Mouse (Mus musculus) MEL (cell line): ENCODE measurements around the gene Phf20. TPM values are rescaled to one million over a fixed set of nuclear protein-coding genes. Genes with fewer than 3 reads are reported as not detected.
A peak's percentile ranks its signal among the peaks of the same experiment; 100 is the strongest.

ENCODE experiments used
- DNase-seq: peaks from one replicate; pipeline ENCODE4 v3.0.0; 2011; ENCODE audit warnings: low read depth, low spot score
- H3K27ac ChIP-seq: 2 replicates; pipeline ENCODE4 v1.5.1; 2012; ENCODE audit warnings: low read depth, mild to moderate bottlenecking, control low read depth, low read length, moderate library complexity; ENCODE audit not compliant: control insufficient read depth
- H3K27me3 ChIP-seq, 2 experiments: fragments of 150-350 bp in 1 of 2; sonication (generic) in 1 of 2; 2 replicates each; pipeline ENCODE4 v1.6.1; 2012; ENCODE audit warnings: low read length in 2 of 2, mild to moderate bottlenecking in 2 of 2, improper control_type of control experiment in 1 of 2, moderate library complexity in 1 of 2; ENCODE audit not compliant: insufficient read depth in 2 of 2, control insufficient read depth in 1 of 2
- H3K36me3 ChIP-seq, 2 experiments: 2 replicates each; pipeline ENCODE4 v1.6.1; 2012 to 2014; ENCODE audit warnings: low read length in 2 of 2, improper control_type of control experiment in 1 of 2, inconsistent platforms in 1 of 2, mild to moderate bottlenecking in 1 of 2; ENCODE audit not compliant: insufficient read depth in 2 of 2, control insufficient read depth in 1 of 2
- H3K4me1 ChIP-seq, 2 experiments: fragments of 150-350 bp in 1 of 2; sonication (generic) in 1 of 2; 2 replicates each; pipeline ENCODE4 v1.6.1; 2012; ENCODE audit warnings: low read length in 2 of 2, improper control_type of control experiment in 1 of 2, mild to moderate bottlenecking in 1 of 2; ENCODE audit not compliant: insufficient read depth in 2 of 2, control insufficient read depth in 1 of 2
- H3K4me3 ChIP-seq, 2 experiments: fragments of 150-350 bp in 1 of 2; sonication (generic) in 1 of 2; 2 replicates each; pipeline ENCODE4 v1.5.1; 2012; ENCODE audit warnings: low read depth in 2 of 2, low read length in 2 of 2, mild to moderate bottlenecking in 2 of 2, moderate library complexity in 2 of 2, control low read depth in 1 of 2, improper control_type of control experiment in 1 of 2; ENCODE audit not compliant: control insufficient read depth in 1 of 2, insufficient read depth in 1 of 2
- H3K79me2 ChIP-seq: 2 replicates; pipeline ENCODE4 v1.6.1; 2012; ENCODE audit warnings: mild to moderate bottlenecking, low read length, moderate library complexity; ENCODE audit not compliant: control insufficient read depth, poor library complexity, insufficient read depth
- H3K9ac ChIP-seq: 2 replicates; pipeline ENCODE4 v1.6.1; 2012; ENCODE audit warnings: low read depth, mild to moderate bottlenecking, control low read depth, low read length, moderate library complexity; ENCODE audit not compliant: control insufficient read depth, poor library complexity, severe bottlenecking
- H3K9me3 ChIP-seq: fragments of 150-350 bp; sonication (generic); replicated peaks from 2 replicates; pipeline ENCODE4 v1.6.1; 2012; ENCODE audit warnings: mild to moderate bottlenecking, low read length, improper control_type of control experiment, moderate library complexity; ENCODE audit not compliant: insufficient read depth
- BHLHE40 ChIP-seq: IDR thresholded peaks from 2 replicates; pipeline ENCODE4 v1.6.1; 2012; ENCODE audit warnings: low read depth, mild to moderate bottlenecking, inconsistent platforms, low read length, improper control_type of control experiment, borderline replicate concordance
- CHD1 ChIP-seq: IDR thresholded peaks from 2 replicates; pipeline ENCODE4 v1.6.1; 2012; ENCODE audit warnings: low read depth, mild to moderate bottlenecking, inconsistent platforms, low read length, improper control_type of control experiment
- CTCF ChIP-seq, 3 experiments: IDR thresholded peaks in 2 of 3; conservative IDR thresholded peaks in 1 of 3; 2 replicates each; pipeline ENCODE4 v1.5.1; 2011 to 2012; ENCODE audit warnings: low read length in 3 of 3, low read depth in 2 of 3, mild to moderate bottlenecking in 2 of 3, improper control_type of control experiment in 1 of 3, inconsistent platforms in 1 of 3, mixed read lengths in 1 of 3, moderate library complexity in 1 of 3; ENCODE audit not compliant: control insufficient read depth in 1 of 3, insufficient read depth in 1 of 3, poor library complexity in 1 of 3, severe bottlenecking in 1 of 3
- E2F4 ChIP-seq: IDR thresholded peaks from 2 replicates; pipeline ENCODE4 v1.6.1; 2011; ENCODE audit warnings: low read depth, low read length, improper control_type of control experiment, borderline replicate concordance
- GABPA ChIP-seq: IDR thresholded peaks from 2 replicates; pipeline ENCODE4 v1.6.1; 2012; ENCODE audit warnings: low read depth, mild to moderate bottlenecking, inconsistent platforms, low read length, improper control_type of control experiment, moderate library complexity
- HCFC1 ChIP-seq: IDR thresholded peaks from 2 replicates; pipeline ENCODE4 v1.6.1; 2012; ENCODE audit warnings: low read depth, mild to moderate bottlenecking, inconsistent platforms, low read length, improper control_type of control experiment, moderate library complexity
- KAT2A ChIP-seq: conservative IDR thresholded peaks from 2 replicates; pipeline ENCODE4 v1.6.1; 2012; ENCODE audit warnings: low read depth, low read length, improper control_type of control experiment, inconsistent platforms
- MAX ChIP-seq: IDR thresholded peaks from 2 replicates; pipeline ENCODE4 v1.6.1; 2011; ENCODE audit warnings: low read length, improper control_type of control experiment
- MAZ ChIP-seq: IDR thresholded peaks from 2 replicates; pipeline ENCODE4 v1.6.1; 2012; ENCODE audit warnings: low read depth, mild to moderate bottlenecking, inconsistent platforms, low read length, improper control_type of control experiment
- MYB ChIP-seq: IDR thresholded peaks from 2 replicates; pipeline ENCODE4 v1.6.1; 2011; ENCODE audit warnings: mild to moderate bottlenecking, low read depth, low read length, improper control_type of control experiment
- NELFE ChIP-seq: IDR thresholded peaks from 2 replicates; pipeline ENCODE4 v1.6.1; 2011; ENCODE audit warnings: low read depth, low read length, improper control_type of control experiment
- POLR2AphosphoS5 ChIP-seq: IDR thresholded peaks from 2 replicates; pipeline ENCODE4 v1.6.1; 2012; ENCODE audit warnings: low read depth, borderline replicate concordance, mild to moderate bottlenecking, inconsistent platforms, low read length, moderate library complexity, mixed read lengths
- RAD21 ChIP-seq: IDR thresholded peaks from 2 replicates; pipeline ENCODE4 v1.6.1; 2011; ENCODE audit warnings: mild to moderate bottlenecking, low read depth, low read length, improper control_type of control experiment
- RCOR1 ChIP-seq: IDR thresholded peaks from 2 replicates; pipeline ENCODE4 v1.6.1; 2012; ENCODE audit warnings: low read depth, mild to moderate bottlenecking, inconsistent platforms, low read length, improper control_type of control experiment
- TBP ChIP-seq: IDR thresholded peaks from 2 replicates; pipeline ENCODE4 v1.8.0; 2011; ENCODE audit warnings: low read depth, low read length, improper control_type of control experiment
- TCF12 ChIP-seq: IDR thresholded peaks from 2 replicates; pipeline ENCODE4 v1.6.1; 2014; ENCODE audit warnings: low read depth, mild to moderate bottlenecking, inconsistent platforms, low read length, improper control_type of control experiment, moderate library complexity
- UBTF ChIP-seq: IDR thresholded peaks from 2 replicates; pipeline ENCODE4 v1.6.1; 2012; ENCODE audit warnings: low read depth, mild to moderate bottlenecking, inconsistent platforms, low read length, improper control_type of control experiment, moderate library complexity, borderline replicate concordance; ENCODE audit not compliant: insufficient read depth
- USF1 ChIP-seq: IDR thresholded peaks from 2 replicates; pipeline ENCODE4 v1.6.1; 2014; ENCODE audit warnings: low read depth, mild to moderate bottlenecking, inconsistent platforms, low read length, improper control_type of control experiment, moderate library complexity
- ZC3H11A ChIP-seq: IDR thresholded peaks from 2 replicates; pipeline ENCODE4 v1.6.1; 2012; ENCODE audit warnings: low read depth, mild to moderate bottlenecking, inconsistent platforms, low read length, improper control_type of control experiment
- ZKSCAN1 ChIP-seq: IDR thresholded peaks from 2 replicates; pipeline ENCODE4 v1.6.1; 2012; ENCODE audit warnings: low read depth, mild to moderate bottlenecking, inconsistent platforms, low read length, improper control_type of control experiment, moderate library complexity
- ZMIZ1 ChIP-seq: IDR thresholded peaks from 2 replicates; pipeline ENCODE4 v1.6.1; 2012; ENCODE audit warnings: low read depth, mild to moderate bottlenecking, inconsistent platforms, low read length, improper control_type of control experiment, moderate library complexity
- polyA plus RNA-seq, 2 experiments: library from polyadenylated mRNA; stranded (reverse) in 1 of 2; unstranded in 1 of 2; fragments of >175 nt in 1 of 2; fragments of >200 nt in 1 of 2; gene quantifications; 2 replicates each; pipeline versions ENCODE4 v1.2.1 to v1.2.4; 2012; ENCODE audit warnings: low replicate concordance in 2 of 2, low read depth in 1 of 2; ENCODE audit not compliant: insufficient read length in 2 of 2, insufficient read depth in 1 of 2, missing spikeins in 1 of 2
- total RNA-seq: library from RNA; depleted of rRNA; stranded (reverse); fragments of 300-350 nt; gene quantifications from 2 replicates; pipeline ENCODE4 v1.2.3, GENCODE M21; 2012

Gene Phf20
- total and polyA plus RNA-seq, 3 experiments: 11.7 to 16.9 TPM; not detected in 1

DNA sequence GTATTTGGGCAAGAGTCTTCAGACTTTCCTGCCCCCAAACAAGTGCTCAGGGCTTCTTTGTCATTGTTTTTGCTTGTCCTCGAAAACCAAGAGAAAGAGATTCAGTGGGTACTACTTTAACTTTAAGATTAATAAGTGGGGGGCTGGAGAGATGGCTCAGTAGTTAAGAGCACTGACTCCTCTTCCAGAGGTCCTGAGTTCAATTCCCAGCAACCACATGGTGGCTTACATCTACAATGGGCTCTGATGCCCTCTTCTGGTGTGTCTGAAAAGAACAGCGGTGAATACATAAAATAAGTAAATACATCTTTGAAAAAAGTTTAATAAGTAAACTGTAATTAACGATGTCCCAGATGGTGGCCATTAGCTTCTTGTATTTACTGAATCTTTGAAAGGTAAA is 116.9 kb downstream of the Phf20 start (continued):
- TF ChIP-seq MAZ (no peak), GABPA (no peak), NELFE (no peak), ZKSCAN1 (no peak), ZC3H11A (no peak), POLR2AphosphoS5 (no peak), HCFC1 (no peak), RAD21 (no peak; the same call in 1 of the 2 replicates)

DNA sequence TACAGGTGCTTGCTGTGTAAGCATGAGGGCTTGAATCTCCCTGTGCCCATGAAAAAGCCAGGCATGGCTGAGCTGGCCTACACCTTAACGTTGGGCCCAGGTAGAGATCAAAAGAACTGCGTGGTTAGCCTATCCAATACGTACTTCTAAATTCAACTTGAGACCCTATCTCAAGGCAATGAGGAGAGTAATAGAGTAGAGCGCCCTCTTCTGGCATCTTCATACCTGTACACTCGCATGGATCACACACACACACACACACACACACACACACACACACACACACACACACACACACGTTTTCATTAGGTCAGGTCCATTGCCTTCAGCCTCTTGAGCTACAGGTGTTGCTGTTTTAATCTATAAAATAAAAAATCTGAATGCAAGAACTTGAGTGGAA is 118.5 kb downstream of the Phf20 start:
- H3K9me3 ChIP-seq: no peaks in the 10 kb centered on the region
- no peak for DNase-seq
- no peak overlapping the region for H3K27ac ChIP-seq
- TF ChIP-seq CTCF (IDR thresholded peaks at IDR 0.05 in 2 of 3, conservative IDR thresholded peaks at IDR 0.05 in 1 of 3; ENCODE audit: control insufficient read depth in 1 of 3, insufficient read depth in 1 of 3, low read depth in 2 of 3, low read length in 3 of 3, poor library complexity in 1 of 3, severe bottlenecking in 1 of 3) (peak in 1 of 3 experiments; percentile 15; a peak in 1 of 6 replicates), BHLHE40 (no peak)
- H3K79me2 ChIP-seq: peaks cover 13% of the 10 kb centered on the region
- peaks cover 0 to 3% of the 10 kb centered on the region in 2 experiments; a peak in 3 of 4 replicates for H3K4me1 ChIP-seq
- H3K27me3 ChIP-seq: no peaks in the 10 kb centered on the region
- peaks cover 0 to 6% of the 10 kb centered on the region in 2 experiments; a peak in 2 of 4 replicates for H3K36me3 ChIP-seq
- no peak overlapping the region for H3K9ac ChIP-seq
- H3K4me3 ChIP-seq: no peak overlapping the region

DNA sequence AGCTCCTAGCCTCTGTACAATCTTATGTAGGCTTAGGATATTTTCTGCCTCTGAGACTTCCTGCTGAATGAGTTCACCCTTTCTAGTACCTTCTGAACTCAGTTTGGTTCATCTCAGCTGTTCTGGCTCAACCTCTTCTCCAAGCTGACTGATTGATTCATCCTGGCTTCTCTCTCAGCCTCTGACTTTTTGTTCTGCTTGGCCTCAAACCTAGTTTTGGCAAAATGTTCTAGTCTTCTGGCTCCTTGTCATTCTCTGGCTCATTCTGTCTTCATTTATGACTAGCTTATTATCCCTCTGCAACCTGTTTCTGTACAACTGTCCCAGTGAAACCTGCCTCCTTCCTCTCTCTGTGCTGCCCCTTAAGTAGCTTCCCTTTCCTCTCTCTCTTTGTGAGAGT is 122.2 kb downstream of the Phf20 start:
- no peak for DNase-seq
- Histone ChIP-seq H3K27ac (no peak overlapping the region), H3K4me1 (peaks cover 3 to 8% of the 10 kb centered on the region in 2 experiments), H3K27me3 (no peaks in the 10 kb centered on the region), H3K9ac (no peak overlapping the region), H3K4me3 (no peak overlapping the region), H3K79me2 (peaks cover 4% of the 10 kb centered on the region), H3K36me3 (peaks cover 0 to 4% of the 10 kb centered on the region in 2 experiments; a peak in 2 of 4 replicates), H3K9me3 (no peaks in the 10 kb centered on the region)
- TF ChIP-seq BHLHE40: no peak
- no peak for TF ChIP-seq RCOR1
- no peak for TF ChIP-seq RAD21
- TF ChIP-seq KAT2A: no peak
- no peak for TF ChIP-seq TBP
- TF ChIP-seq E2F4: no peak
- TF ChIP-seq USF1: no peak
- no peak for TF ChIP-seq MAX
- no peak for TF ChIP-seq TCF12
- no peak for TF ChIP-seq ZMIZ1
- no peak for TF ChIP-seq CHD1
- no peak for TF ChIP-seq MYB
- no peak for TF ChIP-seq UBTF
